Mouse (Mus musculus): ENCODE measurements around the gene AU021092. TPM values are rescaled to one million over a fixed set of nuclear protein-coding genes. Genes with fewer than 3 reads are reported as not detected.

Gene AU021092
- polyA plus RNA-seq, 2 experiments: 0.57 to 0.85 TPM

DNA sequence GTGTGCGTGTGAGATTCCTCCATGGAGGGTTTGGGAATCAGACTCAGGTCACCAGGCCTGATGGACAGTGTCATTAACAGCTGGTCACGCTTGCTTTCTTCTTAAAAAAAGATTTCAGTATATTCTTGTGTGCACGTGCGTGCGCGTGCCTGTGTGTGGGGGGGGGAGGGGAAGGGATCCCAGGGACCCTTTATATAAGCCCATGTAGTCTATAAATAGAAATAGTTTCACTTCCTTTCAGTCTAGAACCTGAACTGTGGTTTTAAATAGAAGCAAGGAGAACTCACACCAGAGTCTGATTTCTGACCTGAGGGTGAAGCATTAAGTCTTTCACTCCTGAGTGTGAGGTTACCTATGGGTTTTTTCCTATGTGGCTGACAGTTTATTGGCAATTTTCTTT lies 57.8 kb downstream of the AU021092 start:
- 57% methylated on average over 6 of the region's 6 CpGs for WGBS (ENCODE audit: insufficient replicate concordance)
- no peak overlapping the region for H3K27ac ChIP-seq
- H3K4me2 ChIP-seq (ENCODE audit: low read depth): no peak overlapping the region
- TF ChIP-seq CTCF (IDR thresholded peaks at IDR 0.05; ENCODE audit: low read depth) (no peak), EP300 (IDR thresholded peaks at IDR 0.05; ENCODE audit: low read depth) (no peak)
- H3K4me1 ChIP-seq (replicated peaks; ENCODE audit: control insufficient read depth in 2 of 2, insufficient read depth in 2 of 2, low read length in 1 of 2): no peaks in the 10 kb centered on the region
- H3K4me3 ChIP-seq (ENCODE audit: insufficient read depth in 1 of 2, low read depth in 2 of 2, low read length in 2 of 2): no peak overlapping the region
- DNase-seq (ENCODE audit: low read depth in 3 of 3, low spot score in 3 of 3): no peak
- H3K9ac ChIP-seq (replicated peaks): no peak overlapping the region
- no peaks in the 10 kb centered on the region for H3K36me3 ChIP-seq (replicated peaks; ENCODE audit: control insufficient read depth, insufficient read depth, low read depth)
- H3K27me3 ChIP-seq (ENCODE audit: control insufficient read depth, insufficient read depth, low read length): no peaks in the 10 kb centered on the region
- ATAC-seq (ENCODE audit: insufficient read depth): no peak
- no peaks in the 10 kb centered on the region for H3K9me3 ChIP-seq (ENCODE audit: control insufficient read depth, low read length)

Small RNAs within 50 kb of the gene (microRNA-seq; reads per million reads assigned to microRNA genes)
- gene Gm23689 (not detected), gene Gm26095 (not detected), gene Mir6364 (not detected)

Other genes with a start within 250 kb of the AU021092 start
- gene Sept12, start 224.4 kb downstream of the AU021092 start, polyA plus RNA-seq (2012; rRNA removed): 0.02 TPM in 1 of 2 replicates, not detected in the other
- gene Sept12, start 224.4 kb downstream of the AU021092 start, polyA plus RNA-seq (2014; fragmentation: Nextera tagmentation; extraction: Ambion mirVana): not detected in 2 replicates
- gene Smim22, start 215.0 kb downstream of the AU021092 start, polyA plus RNA-seq (2012; rRNA removed): 9.1 and 9.7 TPM in 2 replicates
- gene Smim22, start 215.0 kb downstream of the AU021092 start, polyA plus RNA-seq (2014; fragmentation: Nextera tagmentation; extraction: Ambion mirVana): 4.5 and 7.8 TPM in 2 replicates
- gene Rogdi, start 208.7 kb downstream of the AU021092 start, polyA plus RNA-seq (2012; rRNA removed): 35.8 and 45.7 TPM in 2 replicates
- 39.3 and 42.0 TPM in 2 replicates for gene Rogdi, start 208.7 kb downstream of the AU021092 start, polyA plus RNA-seq (2014; fragmentation: Nextera tagmentation; extraction: Ambion mirVana)
- gene Glyr1, start 172.4 kb downstream of the AU021092 start, polyA plus RNA-seq (2012; rRNA removed): 23.9 and 26.4 TPM in 2 replicates
- 21.7 and 26.3 TPM in 2 replicates for gene Glyr1, start 172.4 kb downstream of the AU021092 start, polyA plus RNA-seq (2014; fragmentation: Nextera tagmentation; extraction: Ambion mirVana)
- 10.6 and 11.5 TPM in 2 replicates for gene Ubn1, start 172.2 kb downstream of the AU021092 start, polyA plus RNA-seq (2012; rRNA removed)
- 8.9 and 10.3 TPM in 2 replicates for gene Ubn1, start 172.2 kb downstream of the AU021092 start, polyA plus RNA-seq (2014; fragmentation: Nextera tagmentation; extraction: Ambion mirVana)
- gene Ppl, start 89.9 kb downstream of the AU021092 start, polyA plus RNA-seq (2012; rRNA removed): 0.15 and 0.27 TPM in 2 replicates
- gene Ppl, start 89.9 kb downstream of the AU021092 start, polyA plus RNA-seq (2014; fragmentation: Nextera tagmentation; extraction: Ambion mirVana): 0.20 and 0.30 TPM in 2 replicates
- 0.01 TPM in 1 of 2 replicates, not detected in the other for gene Sec14l5, start 75.2 kb downstream of the AU021092 start, polyA plus RNA-seq (2012; rRNA removed)
- gene Sec14l5, start 75.2 kb downstream of the AU021092 start, polyA plus RNA-seq (2014; fragmentation: Nextera tagmentation; extraction: Ambion mirVana): not detected in 2 replicates
- 9.7 and 11.3 TPM in 2 replicates for gene Nagpa, start 18.3 kb downstream of the AU021092 start, polyA plus RNA-seq (2012; rRNA removed)
- gene Nagpa, start 18.3 kb downstream of the AU021092 start, polyA plus RNA-seq (2014; fragmentation: Nextera tagmentation; extraction: Ambion mirVana): 9.2 and 11.5 TPM in 2 replicates
- 11.5 and 12.1 TPM in 2 replicates for gene Alg1, start 11.3 kb upstream of the AU021092 start, polyA plus RNA-seq (2012; rRNA removed)
- gene Alg1, start 11.3 kb upstream of the AU021092 start, polyA plus RNA-seq (2014; fragmentation: Nextera tagmentation; extraction: Ambion mirVana): 11.4 and 12.5 TPM in 2 replicates
- gene Eef2kmt, start 33.7 kb upstream of the AU021092 start, polyA plus RNA-seq (2012; rRNA removed): 10.7 and 16.3 TPM in 2 replicates
- 9.9 and 12.3 TPM in 2 replicates for gene Eef2kmt, start 33.7 kb upstream of the AU021092 start, polyA plus RNA-seq (2014; fragmentation: Nextera tagmentation; extraction: Ambion mirVana)